Mouse (Mus musculus) thymus, postnatal 4 days (tissue): Measurements from ENCODE around the gene Sec22b.

Source experiments
- DNase-seq: peaks from one replicate; pipeline ENCODE4 v3.0.0; 2021

Gene Sec22b

DNA sequence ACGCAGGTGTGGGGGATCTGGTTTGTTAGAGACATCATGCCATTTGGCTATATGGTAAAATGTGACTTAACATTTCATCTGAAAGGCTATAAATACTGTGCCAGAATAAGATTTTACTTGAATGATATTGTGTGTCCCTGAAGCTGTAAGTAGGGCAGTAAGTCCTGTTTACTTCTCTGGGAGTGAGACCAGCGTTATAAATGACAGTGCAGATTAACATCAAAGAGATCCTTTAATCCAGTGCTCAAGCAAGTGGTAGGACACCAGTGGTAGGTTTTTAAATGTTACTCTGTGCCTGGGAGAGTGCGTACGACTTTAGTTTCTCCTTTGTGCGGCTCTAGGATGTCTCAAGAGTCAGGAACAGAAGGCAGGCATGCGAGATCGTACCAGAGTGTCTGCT is 10.1 kb downstream of the Sec22b start:
- no peak for DNase-seq

DNA sequence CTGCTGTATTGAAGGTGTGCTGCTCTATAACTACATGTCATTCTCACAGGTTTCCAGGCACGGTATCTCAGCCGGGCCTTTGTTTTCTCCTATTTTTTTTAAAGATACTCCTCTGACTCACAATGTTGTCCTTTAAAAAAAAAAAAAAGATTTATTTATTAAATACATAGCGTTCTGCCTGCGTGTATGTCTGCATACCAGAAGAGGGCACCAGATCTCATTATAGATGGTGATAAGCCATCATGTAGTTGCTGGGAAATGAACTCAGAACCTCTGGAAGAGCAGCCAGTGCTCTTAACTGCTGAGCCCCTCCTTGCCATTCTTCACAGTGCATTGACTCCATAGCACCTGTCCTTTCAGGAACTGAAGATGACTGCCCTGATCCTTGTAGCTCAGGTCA is 14.1 kb downstream of the Sec22b start:
- no peak for DNase-seq

DNA sequence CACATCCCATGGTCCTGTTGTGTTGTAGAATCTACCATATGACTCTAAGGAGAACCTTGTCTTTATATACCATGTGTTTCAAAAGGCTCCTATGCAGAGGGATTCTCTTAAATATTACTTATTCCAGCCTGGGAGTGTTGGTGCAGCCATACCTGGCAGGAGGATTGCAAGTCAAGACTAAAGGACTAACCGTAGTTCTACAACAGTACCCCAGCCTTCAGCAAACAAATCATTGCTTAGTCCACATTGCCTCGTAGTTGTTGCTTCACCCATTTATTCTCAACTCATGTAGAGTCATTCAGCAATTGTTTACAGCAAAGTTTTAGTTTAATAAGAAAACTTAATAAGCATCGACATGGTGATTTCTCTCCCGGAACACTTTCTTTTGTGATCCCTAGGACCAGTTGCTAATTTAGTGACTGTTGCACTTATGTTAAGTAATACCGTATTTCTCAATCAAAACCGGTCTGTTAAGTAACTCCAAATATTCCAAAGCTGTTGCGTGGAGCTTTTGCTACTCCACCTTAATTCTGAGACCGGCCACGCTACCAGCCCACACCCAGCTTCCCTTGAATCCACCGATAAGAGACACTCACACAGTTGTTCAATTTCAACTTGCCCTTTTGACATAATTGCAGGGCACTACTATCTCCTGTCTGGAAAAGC is 18.0 kb downstream of the Sec22b start:
- DNase-seq: no peak

DNA sequence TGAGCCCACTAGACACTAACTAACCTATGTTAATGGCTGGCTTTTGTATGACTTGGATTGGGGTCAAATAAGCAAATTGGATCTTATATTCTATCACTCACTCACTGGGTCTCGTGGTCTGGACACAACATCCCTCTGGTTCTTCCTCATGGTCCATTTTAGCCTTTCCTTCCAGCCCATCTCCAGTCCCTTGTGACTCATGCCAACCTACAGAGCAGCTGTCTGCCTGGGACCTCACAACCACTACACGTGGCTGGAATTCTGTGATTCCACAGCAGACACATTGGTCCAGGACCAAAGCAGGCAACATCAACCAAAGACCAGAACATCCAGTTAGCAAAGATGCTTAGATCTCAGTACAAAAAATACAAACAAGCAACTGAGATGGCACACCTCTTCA is 24.3 kb downstream of the Sec22b start:
- no peak for DNase-seq

DNA sequence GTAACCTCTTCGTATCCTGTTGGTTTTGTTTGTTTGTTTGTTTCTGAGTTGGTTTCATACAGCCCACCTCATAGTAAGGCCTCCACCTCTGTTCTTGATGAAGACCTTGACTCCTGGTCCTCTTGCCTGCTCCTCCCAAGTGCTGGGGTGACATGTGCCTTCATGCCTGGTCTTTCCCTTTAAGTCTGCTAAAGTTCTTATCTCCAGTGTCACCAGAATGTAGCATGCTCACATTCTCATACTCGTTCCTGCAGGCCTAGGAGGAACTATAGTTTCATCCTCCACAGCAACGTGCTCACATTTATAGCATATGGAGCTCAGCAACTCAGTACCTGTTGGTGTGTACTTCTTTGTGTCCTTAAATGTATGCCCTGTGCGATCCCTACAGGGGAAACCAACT is 26.3 kb downstream of the Sec22b start:
- DNase-seq: no peak

DNA sequence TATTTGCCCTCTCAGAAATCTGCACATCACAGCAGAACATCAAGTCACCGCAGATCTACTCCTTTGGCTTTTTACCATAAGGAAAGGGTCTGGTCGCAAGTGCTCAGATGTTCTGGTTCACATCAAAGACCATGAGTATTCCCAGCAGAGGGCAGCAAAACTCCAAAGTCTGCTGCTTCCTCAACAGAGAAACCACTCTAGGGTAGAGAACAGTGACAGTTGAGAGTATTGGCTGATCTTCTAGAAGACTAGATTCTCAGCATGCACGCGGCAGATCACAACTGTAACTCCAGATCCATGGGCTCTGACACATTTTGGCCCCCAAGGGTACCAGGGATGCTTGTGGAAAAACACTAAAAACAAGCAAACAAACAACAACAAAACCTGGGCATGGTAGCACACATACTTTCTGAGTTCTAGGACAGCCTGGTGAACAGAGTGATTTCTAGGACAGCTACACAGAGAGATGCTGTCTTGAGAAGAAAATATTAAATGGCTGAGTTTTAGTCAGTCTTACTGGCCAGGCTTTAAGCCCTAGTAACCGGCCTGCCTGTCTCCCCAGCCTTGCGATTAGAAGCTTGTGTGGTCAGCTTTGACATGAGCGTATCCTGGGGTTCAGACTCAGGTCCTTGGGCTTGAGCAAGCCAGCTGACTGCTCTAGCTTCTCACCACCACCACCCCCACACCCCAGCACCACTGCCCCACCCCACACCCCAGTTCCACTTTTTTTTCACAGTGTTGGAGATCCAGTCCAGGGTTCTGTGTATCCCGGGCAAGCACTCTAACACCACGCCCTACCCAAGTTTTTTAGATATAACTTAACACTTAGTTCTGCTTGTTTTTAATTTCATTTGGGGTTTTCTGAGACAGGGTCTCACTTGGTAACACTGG is 28.2 kb downstream of the Sec22b start:
- peak; percentile 89 for DNase-seq

DNA sequence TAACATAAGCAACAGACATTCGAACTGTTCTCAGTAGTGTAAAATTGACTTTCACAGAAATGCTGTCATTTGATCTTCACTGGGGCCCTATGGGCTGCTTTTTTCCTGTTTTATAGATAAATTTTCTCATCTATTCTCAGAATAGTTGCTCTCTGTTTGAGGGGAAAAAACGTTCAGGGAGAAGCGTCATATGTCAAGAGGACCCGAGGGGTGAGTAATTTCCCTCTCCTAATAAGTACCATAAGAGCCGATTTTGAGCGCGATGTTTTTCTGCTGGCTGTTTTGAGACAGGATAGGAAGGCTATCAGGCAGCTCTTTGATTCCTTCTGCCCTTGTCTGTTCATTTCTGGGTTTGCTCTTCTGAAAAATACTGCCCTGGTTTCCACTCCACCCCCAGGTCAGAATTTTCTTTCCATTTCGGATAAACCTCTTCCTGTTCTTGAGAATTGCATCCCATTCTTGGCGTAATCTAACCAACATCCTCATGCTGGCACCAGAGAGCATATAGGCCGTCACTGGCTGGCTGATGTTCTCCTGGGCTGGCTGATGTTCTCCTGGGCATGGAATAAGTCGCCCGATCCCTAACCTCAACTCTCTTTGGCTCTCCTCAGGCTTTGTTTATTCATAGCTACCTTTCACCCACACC is 29.3 kb downstream of the Sec22b start:
- no peak for DNase-seq

DNA sequence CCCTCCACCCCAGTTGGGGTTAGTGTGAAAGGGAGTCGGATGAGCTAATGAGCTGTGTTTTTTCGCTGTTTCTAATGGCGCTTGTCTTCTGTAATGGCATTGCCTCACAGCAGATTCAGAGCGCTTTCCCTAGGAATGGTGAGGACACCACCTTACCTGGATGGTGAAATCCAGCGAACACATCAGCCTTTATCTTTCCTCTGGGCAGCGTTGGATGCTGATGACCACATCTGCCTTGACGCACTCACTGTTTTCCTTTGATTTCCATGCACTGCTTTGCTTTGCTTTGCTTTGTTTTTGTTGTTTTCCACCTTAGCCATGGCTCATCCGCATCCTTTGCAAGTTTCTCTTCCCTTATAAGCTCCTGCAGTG is 29.8 kb downstream of the Sec22b start:
- DNase-seq: no peak

DNA sequence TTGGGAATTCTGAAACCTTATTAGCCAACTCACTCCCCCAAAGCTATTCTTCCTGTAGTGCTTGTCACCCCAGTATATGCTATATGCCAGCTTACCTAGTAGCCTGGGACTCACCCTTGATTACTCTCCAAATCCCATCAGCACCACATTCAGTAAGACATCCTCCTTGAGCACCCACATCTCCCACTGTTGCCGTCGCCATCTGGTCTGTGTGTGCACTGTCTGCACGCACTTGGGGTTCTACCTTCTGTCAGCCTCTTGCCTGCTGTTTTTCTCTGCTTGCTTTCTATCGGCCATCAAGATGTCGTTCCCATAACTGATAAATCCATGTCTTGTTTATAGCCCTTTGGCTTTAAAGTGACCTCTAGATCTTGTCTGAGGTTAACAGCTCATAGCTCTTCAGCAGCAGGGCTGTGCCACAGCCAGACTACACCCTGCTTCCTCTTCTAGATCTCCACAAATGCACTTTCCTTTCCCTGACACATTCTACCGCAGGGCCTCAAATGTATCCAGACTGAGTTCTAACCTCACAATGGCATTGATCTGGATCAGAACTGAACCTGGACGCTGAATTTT is 30.4 kb downstream of the Sec22b start:
- DNase-seq: no peak

DNA sequence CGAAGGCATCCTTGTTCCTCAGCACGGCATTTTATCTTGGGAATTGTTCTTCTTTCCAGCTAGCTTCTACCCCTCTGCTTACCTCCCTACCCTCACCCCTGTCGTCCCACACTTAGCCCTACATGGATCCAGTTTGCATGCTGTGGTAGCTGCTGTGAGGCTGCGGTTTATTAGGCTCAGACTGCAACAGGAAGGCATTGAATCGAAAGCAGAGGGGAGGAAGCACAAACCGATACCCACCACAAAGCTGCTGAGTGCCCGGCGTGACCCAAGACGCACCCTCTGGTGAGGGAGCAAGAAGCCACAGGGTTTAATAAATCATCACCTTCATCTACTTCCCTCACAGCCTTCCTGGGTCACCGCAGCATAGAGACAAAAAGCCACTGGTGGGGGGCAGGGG is 31.1 kb downstream of the Sec22b start:
- peak; percentile 42 for DNase-seq

DNA sequence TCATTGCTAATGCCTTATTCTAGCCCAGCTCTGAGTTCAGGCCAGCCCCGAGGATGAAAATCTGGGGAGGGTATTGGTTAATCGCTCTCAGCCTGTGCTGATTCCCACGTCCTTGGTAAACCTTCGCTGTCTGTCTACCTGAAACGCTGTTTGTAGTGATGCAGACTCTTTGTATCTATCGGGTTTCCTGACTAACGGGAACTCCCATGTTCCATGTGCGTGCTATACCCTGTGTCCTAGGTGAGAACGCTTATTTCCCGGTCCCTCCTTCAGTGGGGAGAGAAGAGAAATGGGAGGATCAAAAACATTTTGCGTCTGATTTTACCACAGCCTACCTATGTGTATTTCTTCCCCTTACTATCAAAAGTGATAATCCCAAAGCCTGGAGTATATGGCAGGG is 31.8 kb downstream of the Sec22b start:
- no peak for DNase-seq

DNA sequence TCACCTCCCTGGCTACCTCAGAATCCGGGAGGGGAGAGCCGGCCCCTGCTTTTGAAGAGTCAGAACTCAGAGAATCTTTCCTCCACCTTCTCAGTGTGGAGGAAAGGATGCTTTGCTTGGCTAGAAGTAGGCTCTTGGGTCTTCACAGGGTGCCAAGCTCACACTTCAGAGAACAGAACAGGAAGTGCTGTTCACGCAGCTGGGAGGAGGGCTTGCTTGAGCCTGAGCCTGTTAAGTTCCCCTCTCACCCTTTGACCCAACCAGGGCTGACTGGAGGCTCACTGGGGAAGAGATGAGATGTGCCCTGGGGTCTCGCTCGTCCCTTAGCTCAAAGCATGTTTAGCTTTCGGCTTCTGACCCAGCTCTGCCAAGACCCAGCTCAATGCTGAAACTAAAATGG is 32.3 kb downstream of the Sec22b start:
- peak; percentile 63 for DNase-seq

DNA sequence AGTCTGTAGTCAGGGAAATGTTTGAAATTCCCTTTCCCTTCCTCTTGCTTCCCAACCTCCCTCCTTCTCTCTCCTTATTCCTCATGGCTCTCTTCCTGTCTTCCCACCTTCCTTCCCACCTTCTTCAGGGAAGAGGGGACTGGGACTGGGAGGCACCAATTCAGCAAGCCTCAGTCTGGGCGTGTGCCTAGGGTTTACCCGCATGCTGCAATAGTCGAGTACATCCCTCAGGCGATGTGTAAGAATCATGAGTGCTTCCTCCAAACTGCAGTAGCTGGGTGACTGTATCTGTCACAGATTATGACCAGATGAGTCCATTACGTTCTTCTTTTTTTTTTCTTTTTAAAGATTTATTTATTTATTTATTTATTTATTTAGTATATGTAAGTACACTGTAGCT is 32.8 kb downstream of the Sec22b start:
- DNase-seq: no peak

DNA sequence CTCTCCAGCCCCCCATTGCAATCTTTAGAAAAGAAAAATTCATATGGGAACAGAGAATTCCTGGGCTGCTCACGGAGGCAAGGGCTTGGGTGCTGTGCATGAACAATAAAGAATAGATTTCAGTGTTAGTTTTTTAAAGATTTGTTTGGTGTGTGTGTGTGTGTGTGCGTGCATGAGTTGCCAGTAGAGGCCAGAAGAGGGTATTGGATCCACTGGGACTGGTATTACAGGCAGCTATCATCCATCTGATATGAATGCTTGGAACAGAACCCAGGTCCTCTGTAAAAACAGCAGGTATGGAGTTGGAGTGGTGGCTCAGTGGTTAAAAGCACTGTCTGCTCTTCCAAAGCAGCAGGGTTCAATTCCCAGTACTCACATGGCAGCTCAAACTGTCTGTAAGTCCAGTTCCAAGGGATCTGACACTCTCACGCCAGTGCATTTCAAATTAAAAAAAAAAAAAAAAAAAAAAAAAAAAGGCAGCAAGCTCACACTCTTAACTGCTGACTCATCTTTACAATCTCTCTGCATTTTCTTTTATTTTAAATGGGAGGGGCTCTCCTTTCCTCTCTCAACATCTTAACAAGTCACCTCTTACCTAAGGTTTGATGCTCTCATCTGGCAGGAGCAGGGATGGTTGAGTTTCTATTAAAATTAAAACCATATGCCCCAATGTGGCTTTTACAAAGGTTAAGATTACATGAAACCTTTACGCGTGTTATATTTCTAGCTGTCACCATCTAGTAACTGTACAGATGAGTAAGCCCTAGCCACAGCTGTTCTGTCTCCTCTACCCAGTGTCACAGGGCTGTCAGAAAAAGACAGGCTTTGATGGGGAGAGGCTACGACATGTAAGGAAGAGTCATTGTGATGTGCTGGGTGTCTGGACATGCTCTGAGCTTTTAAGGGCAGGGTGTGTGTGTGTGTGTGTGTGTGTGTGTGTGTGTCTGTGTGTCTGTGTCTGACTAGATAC is 33.6 kb downstream of the Sec22b start:
- no peak for DNase-seq

DNA sequence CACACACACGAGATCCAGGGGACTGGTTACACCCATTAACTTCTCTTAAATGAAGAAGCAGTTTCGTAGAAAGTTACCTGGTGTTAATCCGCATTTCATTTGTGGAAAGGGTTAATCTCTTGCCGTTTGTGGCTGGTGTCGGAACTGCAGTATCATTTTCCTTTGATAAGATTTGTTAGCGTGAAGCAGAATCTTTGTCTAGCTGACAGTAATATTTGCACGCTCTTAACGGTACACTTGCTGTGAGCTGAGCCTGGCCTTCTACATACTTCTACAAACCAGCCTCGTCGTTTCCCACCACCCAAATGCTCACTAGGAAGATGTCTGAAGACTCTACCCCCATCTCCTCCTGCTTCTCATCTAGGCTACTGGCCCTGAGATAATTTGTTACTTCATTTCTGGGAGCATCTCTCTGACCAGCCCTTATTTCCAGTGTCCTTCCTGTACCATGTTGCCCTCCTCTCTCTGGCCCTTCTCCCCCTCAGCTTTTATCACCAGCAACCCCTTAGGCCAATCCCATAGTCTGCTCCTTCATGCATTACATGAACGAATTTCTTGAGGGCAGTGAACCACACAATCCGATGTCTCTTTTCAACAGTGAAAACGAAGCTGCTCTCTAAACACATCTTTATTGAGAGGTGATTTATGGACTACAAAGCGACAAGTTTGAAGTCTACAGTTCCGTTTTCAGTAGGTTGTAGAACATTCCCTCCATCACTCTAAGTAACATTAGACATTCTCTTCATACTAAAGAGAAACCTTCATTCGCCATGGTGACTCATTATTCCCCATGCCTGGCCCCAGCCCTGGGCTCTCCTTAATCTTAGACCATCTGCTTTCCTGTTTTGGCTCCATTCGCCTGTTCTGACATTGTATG is 36.3 kb downstream of the Sec22b start:
- DNase-seq: no peak

DNA sequence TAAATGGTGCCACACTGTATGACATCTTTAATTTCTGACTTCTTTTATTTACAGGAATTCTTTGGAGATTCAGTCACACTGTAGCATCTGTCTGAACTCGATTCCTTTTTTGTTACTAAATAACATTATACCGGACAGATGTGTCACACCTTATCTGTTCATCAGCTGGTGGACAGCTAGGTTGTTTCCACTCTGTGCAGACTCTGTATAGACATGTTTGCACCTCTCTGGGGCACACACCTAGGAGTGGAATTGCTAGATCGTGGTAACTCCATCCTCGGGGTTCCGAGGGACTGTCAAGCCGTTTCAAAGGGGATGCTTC is 36.9 kb downstream of the Sec22b start:
- DNase-seq: no peak

DNA sequence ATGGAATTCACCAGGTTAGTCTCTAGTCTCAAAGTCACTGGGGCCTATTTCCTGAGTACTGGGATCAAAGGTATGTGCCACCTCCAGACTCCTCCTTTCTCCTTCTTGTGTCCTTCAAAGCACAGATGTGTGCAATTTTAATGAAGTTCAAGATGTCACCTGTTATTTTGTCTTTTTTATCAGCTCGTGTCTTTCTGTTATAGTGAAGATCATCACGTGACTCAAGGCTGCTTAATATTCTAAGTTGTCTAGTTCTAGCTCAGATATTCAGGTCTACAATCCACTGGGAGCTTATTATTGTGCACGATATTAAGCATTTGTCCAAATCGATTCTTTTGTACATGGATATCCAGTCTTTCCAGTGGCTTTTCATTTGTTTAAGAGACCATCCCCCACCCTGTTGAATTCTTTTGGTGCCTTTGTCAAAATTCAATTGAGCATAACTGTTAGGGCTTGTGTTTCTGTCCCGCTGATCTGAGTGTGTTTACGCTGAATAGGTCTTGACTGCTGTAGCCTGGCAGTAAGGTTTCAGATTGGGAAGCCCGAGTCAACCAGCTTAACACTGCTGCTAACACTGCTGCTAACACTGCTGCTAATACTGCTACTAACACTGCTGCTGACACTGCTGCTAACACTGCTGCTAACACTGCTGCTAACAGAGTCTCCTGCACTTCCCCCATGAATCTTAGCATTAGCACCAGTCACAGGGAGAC is 38.0 kb downstream of the Sec22b start:
- no peak for DNase-seq

DNA sequence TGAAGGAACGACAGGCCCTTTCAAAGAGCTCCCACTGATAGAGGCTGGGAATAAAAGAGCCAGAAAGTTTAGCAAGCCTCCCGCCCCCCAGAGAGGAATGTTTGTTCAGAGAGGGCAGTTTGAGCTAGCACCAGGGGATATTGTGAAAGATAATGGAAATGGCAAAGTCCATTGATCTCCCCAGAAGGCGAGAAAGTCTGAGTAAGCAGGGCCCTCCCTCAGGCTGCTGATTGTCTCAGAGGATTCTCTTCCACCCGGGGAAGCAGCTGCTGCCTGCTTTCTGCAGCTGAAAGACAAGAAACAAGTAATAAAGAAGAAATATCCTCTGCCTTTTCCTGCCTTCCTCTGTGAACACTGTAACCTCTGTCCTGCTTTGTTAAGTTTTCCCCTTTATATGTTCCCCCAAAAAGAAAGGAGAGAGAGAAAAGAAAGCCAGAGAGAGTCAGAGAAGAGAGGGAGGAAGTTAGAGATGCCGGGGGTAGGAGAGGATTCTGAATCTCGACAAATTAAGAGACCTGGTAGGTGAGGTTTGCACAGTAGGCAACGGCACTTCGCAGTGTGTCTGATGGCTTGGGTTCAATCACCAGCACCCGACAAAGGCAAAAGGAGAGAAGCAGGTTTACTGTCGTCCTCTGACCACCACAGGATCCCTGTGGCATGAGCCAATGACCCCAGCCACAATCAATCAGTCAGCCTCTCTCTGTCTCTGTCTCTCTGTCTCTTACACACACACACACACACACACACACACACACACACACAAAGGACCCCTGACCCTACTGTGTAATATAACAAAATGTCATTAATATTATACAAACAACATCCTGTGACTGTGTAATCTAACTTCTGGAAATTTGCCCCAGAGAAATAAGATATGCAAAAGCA is 38.9 kb downstream of the Sec22b start:
- DNase-seq: no peak

DNA sequence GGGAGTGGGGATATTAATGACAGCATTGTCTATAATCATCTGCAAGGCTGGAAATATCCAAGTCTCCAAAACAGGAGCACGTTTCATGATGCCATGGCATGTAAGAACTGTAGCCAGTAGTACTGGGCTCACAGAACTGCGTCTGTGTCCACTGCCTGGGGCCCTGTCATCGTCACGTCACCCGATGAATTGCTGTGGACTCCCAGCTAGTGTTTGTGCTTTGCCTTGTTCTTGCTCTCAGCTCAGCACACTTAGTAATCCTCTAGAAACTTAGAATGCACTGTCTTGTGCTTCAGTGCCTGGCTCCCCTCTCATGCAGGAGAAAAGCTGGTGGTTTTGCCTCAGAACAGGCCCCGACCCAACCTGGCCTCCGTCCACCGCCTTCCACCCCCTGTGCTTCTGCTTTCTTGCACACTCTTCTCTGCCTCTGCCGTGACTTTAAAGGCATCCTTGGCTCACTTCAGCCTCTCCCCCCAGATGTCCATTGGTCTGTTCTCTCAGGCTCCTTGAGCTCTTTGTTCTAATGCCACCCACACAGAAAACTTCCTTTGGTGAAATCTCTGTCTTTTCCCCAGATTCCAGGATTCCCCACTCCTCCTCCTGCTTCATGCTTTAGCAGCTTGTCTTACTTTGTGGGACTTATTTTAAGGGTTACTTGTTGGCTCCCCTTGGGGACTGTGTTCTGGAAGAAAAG is 39.7 kb downstream of the Sec22b start:
- no peak for DNase-seq
